Mouse (Mus musculus) midbrain, embryonic 16.5 days (tissue): Measurements from ENCODE around the gene Meltf. TPM values are rescaled to one million over a fixed set of nuclear protein-coding genes. Genes with fewer than 3 reads are reported as not detected.

Source experiments
- ATAC-seq: fragments of 200-750 bp; cut with Nextera tagmentation; 2 replicates; pipeline ENCODE4 v1.8.0; 2017; ENCODE audit warnings: moderate TSS enrichment
- H3K27ac ChIP-seq: fragments of 300-500 bp; sonication (generic); 2 replicates; pipeline ENCODE4 v1.5.1; 2014; ENCODE audit warnings: mild to moderate bottlenecking, low read length, mixed read lengths
- H3K27me3 ChIP-seq: fragments of 300-500 bp; sonication (generic); 2 replicates; pipeline ENCODE4 v1.6.1; 2014; ENCODE audit warnings: low read depth, low read length, mixed read lengths; ENCODE audit not compliant: control insufficient read depth, insufficient read depth
- H3K36me3 ChIP-seq: fragments of 300-500 bp; sonication (generic); 2 replicates; pipeline ENCODE4 v1.6.1; 2014; ENCODE audit warnings: mild to moderate bottlenecking, low read length, moderate library complexity, mixed read lengths; ENCODE audit not compliant: control insufficient read depth, insufficient read depth
- H3K4me1 ChIP-seq: fragments of 300-500 bp; sonication (generic); 2 replicates; pipeline ENCODE4 v1.6.1; 2014; ENCODE audit warnings: mild to moderate bottlenecking, low read length, mixed read lengths; ENCODE audit not compliant: control insufficient read depth, insufficient read depth
- H3K4me2 ChIP-seq: fragments of 300-500 bp; sonication (generic); 2 replicates; pipeline ENCODE4 v1.6.1; 2014; ENCODE audit warnings: mild to moderate bottlenecking, low read length, mixed read lengths
- H3K4me3 ChIP-seq: fragments of 300-500 bp; sonication (generic); 2 replicates; pipeline ENCODE4 v1.5.1; 2014; ENCODE audit warnings: low read depth, mild to moderate bottlenecking, low read length, moderate library complexity, mixed read lengths
- H3K9ac ChIP-seq: fragments of 300-500 bp; sonication (generic); 2 replicates; pipeline ENCODE4 v1.6.1; 2014; ENCODE audit warnings: low read depth, low read length, mixed read lengths
- H3K9me3 ChIP-seq: fragments of 300-500 bp; sonication (generic); replicated peaks from 2 replicates; pipeline ENCODE4 v1.6.1; 2014; ENCODE audit warnings: mild to moderate bottlenecking, low read length, mixed read lengths; ENCODE audit not compliant: control insufficient read depth, poor library complexity, severe bottlenecking
- whole genome bisulfite sequencing: fragments of 180-500 bp; shearing (Covaris S2); extraction: QIAGEN DNeasy Blood & Tissue Kit; methylation state at CpG from one replicate; pipeline ENCODE4 v1.1.7; 2014; 5-methylcytosine and 5-hydroxymethylcytosine counted together
- polyA plus RNA-seq: library from polyadenylated mRNA; unstranded; fragments of >200 nt; fragmentation: Nextera tagmentation; extraction: Ambion mirVana; gene quantifications from 2 replicates; pipeline ENCODE4 v1.2.1, GENCODE M21; 2015

The Meltf gene
- polyA plus RNA-seq = 0.07 and 0.28 TPM in 2 replicates

DNA sequence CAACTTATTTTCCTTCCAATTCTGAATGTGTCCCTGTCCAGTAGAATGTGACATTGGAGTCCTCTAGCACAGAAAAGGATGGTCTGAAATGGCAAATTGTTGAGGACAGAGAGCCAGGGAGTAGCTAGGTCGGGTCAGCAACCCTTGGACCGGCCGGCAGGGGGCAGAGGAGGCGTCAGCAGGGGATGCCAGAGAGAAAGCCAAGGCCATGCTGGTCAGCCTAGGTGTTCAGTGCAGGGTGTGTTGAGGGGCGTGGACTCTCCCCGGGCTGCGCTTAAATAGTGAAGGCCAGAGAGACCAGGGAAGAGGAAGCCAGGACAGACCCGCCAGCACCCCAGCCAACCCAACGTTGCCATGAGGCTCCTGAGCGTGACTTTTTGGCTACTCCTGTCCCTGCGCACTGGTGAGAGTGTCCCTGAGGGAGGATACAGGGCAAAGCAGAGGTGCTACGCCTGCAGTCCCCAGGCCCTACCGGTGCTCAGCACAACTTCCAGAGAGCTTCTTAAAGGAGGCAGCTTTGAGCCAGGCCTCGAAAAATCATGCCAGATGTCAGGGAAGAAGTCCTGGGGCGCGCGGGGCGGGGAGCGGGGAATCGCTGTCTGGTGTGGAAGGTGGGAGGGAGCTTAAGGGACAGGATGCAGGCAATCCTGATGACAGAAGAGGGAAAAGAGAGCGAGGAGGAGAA lies at the start of gene Meltf:
Gene Meltf, plus strand, starts transcription at position 238 of the 685 bp plus-strand sequence.
- H3K36me3 ChIP-seq = 0 out of 2 replicates have a peak, but pooled peaks cover 4% of the 10 kb centered on the region
- 0 out of 2 replicates have a peak, but pooled peaks cover 2% of the 10 kb centered on the region for H3K4me1 ChIP-seq
- H3K9ac ChIP-seq = no peak within 1 kb of the TSS
- H3K4me2 ChIP-seq = no peak within 1 kb of the TSS
- no peak within 1 kb of the TSS for H3K27ac ChIP-seq
- 33% methylated on average over 21 of the region's 21 CpGs for WGBS
- peak; percentile 61; the same call in 1 of the 2 replicates for ATAC-seq
- no peaks in the 10 kb centered on the region for H3K27me3 ChIP-seq
- H3K4me3 ChIP-seq = no peak within 1 kb of the TSS
- H3K9me3 ChIP-seq = no peaks in the 10 kb centered on the region

DNA sequence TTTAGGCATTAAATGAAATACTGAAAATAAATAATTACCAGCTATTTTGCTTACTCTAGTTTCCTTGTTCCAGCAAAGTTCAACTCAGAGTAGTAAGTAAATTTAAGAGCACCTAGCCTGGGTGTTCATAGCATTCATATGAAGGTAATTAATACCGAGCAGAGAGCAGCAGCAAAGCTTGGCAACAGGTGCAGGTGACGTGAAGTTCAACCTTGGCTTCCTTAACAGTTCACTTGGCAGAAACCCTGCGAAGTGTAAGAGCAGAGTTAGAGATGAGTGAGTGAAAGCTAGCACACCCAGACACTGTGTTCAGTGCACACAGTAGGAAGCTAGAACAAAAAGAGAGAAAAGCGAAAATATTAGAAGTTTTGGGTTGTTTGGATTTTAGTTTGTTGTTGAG lies 47.9 kb upstream of the Meltf start:
- no peak for ATAC-seq
- Histone ChIP-seq H3K4me3 (no peak overlapping the region), H3K9ac (no peak overlapping the region), H3K9me3 (no peaks in the 10 kb centered on the region), H3K36me3 (no peaks in the 10 kb centered on the region), H3K4me2 (no peak overlapping the region), H3K27ac (no peak overlapping the region), H3K4me1 (no peaks in the 10 kb centered on the region), H3K27me3 (no peaks in the 10 kb centered on the region)
- WGBS = 92% methylated on average over 4 of the region's 4 CpGs

DNA sequence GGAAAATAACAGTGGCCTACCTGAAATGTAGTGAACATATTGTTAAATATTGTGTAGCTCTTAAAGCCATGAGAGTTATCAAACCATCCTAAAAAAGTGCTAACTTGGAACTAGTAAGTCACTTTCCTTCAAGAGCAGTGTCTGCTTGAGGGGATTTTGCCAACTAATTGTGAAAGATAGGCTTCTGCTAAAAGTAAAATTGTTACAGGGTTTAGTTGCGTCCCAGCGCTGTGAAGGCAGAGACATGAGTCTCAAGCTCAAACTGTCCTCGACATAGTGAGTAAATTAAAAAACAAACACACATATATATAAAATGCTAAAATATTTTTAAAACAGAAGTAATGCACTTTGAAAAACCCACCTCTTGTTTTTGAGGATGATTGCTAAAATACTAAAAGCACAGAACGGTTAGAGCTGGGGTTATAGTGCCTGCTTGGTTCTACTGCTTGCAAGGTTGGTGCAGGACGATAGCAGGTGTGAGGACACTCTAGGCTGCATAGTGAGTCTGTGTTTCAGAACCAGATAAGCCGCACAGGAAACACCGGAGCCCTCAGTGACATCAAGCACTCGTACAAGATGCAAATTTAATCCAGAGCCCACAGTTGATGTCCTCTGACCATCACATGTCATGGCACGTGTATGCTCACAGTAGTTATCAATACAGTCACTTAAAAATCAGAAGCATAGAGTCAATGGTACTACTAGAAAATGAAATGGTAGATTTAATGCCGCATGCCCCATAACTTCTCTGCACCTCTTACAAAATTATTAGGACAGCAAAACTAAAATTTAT lies 45.8 kb upstream of the Meltf start:
- Histone ChIP-seq H3K4me3 (no peak overlapping the region), H3K4me2 (no peak overlapping the region), H3K4me1 (no peaks in the 10 kb centered on the region), H3K9ac (no peak overlapping the region), H3K27me3 (no peaks in the 10 kb centered on the region), H3K36me3 (no peaks in the 10 kb centered on the region), H3K9me3 (no peaks in the 10 kb centered on the region), H3K27ac (no peak overlapping the region)
- 96% methylated on average over 10 of the region's 10 CpGs for WGBS
- no peak for ATAC-seq

DNA sequence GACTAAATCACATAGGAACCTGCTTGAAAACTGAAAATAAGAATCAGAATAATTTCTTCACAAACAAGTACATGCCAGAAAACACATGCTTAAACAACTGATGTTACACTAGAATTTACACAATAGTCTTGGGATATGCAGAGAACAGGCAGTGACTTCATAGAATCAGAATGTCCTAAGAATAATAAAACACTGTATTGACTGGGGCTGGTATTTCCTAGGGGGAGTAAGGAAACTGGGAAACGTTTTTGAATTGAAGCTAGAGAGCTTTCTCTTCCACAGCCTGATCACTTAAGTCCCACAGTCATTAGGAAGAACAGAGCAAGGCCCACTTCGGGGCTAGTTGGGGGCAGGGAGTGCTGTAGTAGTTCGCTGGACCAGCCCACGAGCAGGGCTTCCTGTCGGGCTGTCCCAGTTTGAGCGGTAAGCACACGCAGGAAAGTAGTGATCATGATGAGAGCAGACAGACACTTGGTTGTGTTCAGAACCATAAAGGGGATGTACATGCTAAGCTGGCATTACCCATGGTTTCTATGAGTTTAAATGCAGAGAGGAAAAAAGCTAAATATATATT lies 44.5 kb upstream of the Meltf start:
- no peak overlapping the region for H3K4me2 ChIP-seq
- H3K9ac ChIP-seq = no peak overlapping the region

DNA sequence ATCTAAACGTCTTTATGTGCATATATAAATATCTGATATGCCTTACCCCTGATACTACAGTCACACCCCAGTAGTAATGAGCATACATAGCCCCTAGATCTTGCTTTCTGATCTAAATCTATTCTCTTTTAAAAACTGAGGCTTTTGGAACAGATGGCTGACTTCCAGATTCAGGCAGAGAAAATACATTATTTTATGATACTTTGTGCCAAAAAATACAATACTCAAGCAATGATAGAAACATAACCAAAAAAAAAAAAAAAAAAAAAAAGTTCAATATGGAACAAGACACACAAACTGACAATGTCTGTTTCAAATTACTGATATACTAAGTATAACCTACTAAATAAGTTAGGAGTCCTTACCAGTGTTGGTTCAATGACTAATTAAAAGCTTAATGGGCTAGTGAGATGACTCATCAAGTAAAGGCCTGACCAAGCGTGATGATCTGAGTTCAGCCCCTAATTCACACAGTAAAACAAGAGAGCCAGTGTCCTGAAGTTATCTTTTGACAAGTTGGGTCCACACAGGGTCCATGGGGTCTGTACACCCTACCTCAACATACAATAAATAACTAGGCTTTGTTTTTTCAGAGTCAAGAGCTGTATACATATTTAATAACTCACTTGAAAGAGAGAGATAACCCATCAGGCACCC lies 43.8 kb upstream of the Meltf start:
- Histone ChIP-seq H3K4me2 (no peak overlapping the region), H3K27ac (no peak overlapping the region), H3K9ac (no peak overlapping the region), H3K27me3 (no peaks in the 10 kb centered on the region), H3K4me1 (no peaks in the 10 kb centered on the region), H3K36me3 (no peaks in the 10 kb centered on the region), H3K9me3 (no peaks in the 10 kb centered on the region), H3K4me3 (no peak overlapping the region)
- WGBS = 82% methylated on average over 2 of the region's 2 CpGs
- ATAC-seq = no peak

More for the DNA sequence above, 44.5 kb upstream of the Meltf start:
- WGBS = 81% methylated on average over 7 of the region's 7 CpGs
- no peaks in the 10 kb centered on the region for H3K36me3 ChIP-seq
- no peak for ATAC-seq
- no peak overlapping the region for H3K4me3 ChIP-seq
- H3K4me1 ChIP-seq = no peaks in the 10 kb centered on the region
- H3K27me3 ChIP-seq = no peaks in the 10 kb centered on the region
- H3K27ac ChIP-seq = no peak overlapping the region
- H3K9me3 ChIP-seq = no peaks in the 10 kb centered on the region

DNA sequence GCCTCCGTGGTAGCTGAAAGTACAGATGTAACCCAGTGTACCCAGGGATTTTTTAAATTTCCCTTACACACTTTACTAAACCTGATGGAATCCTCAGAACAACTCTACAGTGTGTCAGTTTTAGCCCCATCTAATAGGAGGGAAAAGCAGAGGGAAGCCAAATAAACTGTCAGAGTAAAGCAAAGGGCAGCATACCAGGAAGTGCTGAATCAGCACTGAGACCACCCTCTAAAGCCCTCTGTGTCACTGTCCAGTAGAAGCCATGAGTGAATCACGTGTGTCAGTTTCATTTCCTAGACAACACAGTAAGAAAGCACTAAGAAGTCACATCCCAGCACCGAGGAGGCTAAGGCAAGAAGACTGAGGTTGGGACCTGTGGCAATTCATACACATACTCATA lies 41.2 kb upstream of the Meltf start:
- Histone ChIP-seq H3K4me3 (no peak overlapping the region), H3K4me1 (no peaks in the 10 kb centered on the region), H3K4me2 (no peak overlapping the region), H3K36me3 (no peaks in the 10 kb centered on the region), H3K9me3 (no peaks in the 10 kb centered on the region), H3K27me3 (no peaks in the 10 kb centered on the region), H3K27ac (no peak overlapping the region), H3K9ac (no peak overlapping the region)
- no peak for ATAC-seq
- WGBS = 85% methylated on average over 3 of the region's 3 CpGs

DNA sequence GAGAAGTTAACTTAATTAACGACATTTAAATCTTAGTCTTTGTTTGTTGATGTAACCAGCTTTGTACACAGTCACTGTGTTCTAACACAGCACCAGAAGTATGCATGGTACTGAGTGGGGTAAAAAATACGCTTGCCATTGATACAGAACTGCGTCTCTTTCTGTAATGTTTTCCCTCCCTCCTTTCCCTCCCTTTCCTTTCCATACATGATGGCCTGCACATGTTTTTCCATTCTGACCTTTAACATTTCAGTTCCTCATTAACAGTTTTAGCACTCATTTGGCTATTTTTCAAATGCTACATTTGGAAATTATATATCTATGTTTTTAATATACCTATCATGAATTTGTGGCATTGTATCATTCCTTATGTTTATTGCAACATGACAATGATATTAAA lies 34.4 kb upstream of the Meltf start:
- no peak overlapping the region for H3K4me2 ChIP-seq
- no peak overlapping the region for H3K27ac ChIP-seq
- H3K4me3 ChIP-seq = no peak overlapping the region
- WGBS = 87% methylated on average over 3 of the region's 3 CpGs
- no peaks in the 10 kb centered on the region for H3K36me3 ChIP-seq
- ATAC-seq = no peak
- H3K4me1 ChIP-seq = no peaks in the 10 kb centered on the region
- H3K9ac ChIP-seq = no peak overlapping the region
- no peaks in the 10 kb centered on the region for H3K27me3 ChIP-seq
- no peaks in the 10 kb centered on the region for H3K9me3 ChIP-seq

DNA sequence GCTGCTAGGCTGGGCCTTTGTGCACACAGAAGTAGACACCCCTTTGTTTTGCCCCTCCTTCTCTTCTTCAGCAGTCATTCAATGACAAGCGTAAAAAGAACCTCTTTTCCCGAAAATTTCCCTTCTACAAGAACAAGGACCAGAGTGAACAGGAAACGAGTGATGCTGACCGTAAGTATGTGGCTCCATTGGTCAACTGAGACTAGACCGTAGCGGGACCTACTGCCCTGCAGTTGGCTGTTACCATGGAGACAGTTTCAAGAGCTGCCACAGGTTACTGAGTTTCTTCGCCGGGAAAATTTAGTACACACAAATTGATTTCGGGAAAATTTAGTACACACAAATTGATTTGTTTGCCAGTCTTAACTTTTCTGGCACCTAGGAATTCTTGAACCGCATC lies 31.8 kb upstream of the Meltf start:
- peak overlapping the region; percentile 37 for H3K4me2 ChIP-seq
- peak overlapping the region; percentile 12 for H3K4me3 ChIP-seq
- H3K27me3 ChIP-seq = no peaks in the 10 kb centered on the region
- ATAC-seq = no peak
- H3K4me1 ChIP-seq = no peaks in the 10 kb centered on the region
- H3K36me3 ChIP-seq = no peaks in the 10 kb centered on the region
- H3K9me3 ChIP-seq = no peaks in the 10 kb centered on the region
- no peak overlapping the region for H3K9ac ChIP-seq
- WGBS = 54% methylated on average over 10 of the region's 10 CpGs
- peak overlapping the region; percentile 61 for H3K27ac ChIP-seq
